Mouse (Mus musculus): ENCODE measurements around the gene Acod1.

- TF ChIP-seq POLR2A (IDR thresholded peaks at IDR 0.05; ENCODE audit: insufficient read depth, low read depth, low read length) (no peak), CTCF (IDR thresholded peaks at IDR 0.05; ENCODE audit: insufficient read depth, low read depth, low read length) (no peak)
Measured at GRCm38 (mm10) chr14:103102246-103102645, 55.5 kb downstream of the Acod1 start.

All from olfactory bulb, adult 2 months (tissue).